Mouse (Mus musculus): Measurements from ENCODE around the gene Shcbp1l. TPM values are rescaled to one million over a fixed set of nuclear protein-coding genes. Genes with fewer than 3 reads are reported as not detected.

Shcbp1l gene
- polyA plus RNA-seq, 2 experiments: 0.32 to 1.5 TPM

DNA sequence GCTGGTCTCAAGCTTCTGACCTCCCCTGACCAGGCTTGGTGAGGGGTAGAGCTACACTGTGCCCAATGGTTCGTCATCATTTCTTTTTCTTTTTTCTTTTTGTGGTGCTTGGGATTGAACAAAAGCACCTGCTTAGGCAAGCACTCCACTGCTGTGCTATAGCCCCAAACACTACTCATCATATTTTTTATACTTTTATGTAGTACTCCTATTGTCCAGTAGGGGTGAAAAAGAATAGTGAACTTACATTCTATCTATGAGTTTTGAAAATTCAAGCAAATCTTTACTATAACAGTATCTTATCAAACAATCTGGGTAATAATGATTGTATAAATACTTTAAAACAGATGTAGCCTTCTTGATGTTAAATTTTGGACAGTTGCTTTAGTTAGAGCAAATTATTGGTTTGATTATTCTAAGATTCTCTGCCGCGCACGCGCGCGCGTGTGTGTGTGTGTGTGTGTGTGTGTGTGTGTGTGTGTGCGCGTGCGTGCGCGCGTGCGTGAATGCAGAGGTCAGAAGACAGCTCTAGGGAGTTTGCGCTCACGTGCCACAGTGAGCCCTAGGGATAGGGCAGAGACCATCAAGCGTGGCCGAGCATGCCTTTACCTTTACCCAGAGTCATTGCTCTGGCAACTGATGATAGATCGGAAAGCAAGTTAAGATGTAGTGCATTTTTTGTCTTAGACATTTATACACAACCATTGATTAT lies 21.3 kb downstream of the Shcbp1l start:
- WGBS: 95% methylated on average over 20 of the region's 20 CpGs

DNA sequence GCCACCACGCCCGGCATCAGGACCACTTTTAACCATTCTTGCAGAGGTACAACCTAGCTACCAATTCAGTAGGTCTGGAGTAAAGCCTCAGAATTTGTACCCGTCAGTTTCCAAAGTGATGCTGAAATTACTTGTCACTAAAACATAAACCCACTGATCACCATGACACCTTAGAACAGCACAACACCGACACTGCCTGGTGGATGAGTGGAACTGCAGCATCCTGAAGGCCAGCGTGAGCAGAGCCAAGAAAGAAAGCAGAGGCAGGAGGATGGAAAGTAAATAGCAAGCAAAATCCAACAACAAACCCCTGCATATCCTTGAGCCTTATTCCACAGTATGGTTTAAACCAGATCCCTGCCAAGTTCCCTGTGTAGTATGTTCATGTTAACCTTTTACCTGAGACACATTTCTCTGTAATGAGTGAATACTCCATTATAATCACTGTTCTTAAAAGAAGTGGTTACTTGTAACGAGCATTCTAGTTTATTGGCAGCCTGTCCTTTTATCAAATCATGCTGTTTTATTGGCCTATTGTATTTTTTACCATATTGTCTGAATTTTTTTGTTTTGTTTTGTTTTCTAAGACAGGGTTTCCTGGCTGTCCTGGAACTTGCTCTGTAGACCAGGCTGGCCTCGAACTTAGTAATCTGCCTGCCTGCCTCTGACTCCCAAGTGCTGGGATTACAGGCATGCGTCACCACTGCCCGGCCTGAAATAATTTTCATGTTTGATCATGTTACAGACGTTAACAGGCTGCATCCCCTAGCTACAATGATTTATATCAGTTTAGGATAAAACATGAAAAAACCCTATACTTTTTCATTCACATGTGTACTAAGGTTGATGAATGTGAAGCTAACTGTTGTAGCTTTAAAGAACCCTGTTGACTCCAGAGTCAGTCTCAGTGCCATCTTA lies 26.5 kb downstream of the Shcbp1l start:
- H3K36me3 ChIP-seq (ENCODE audit: control insufficient read depth, insufficient read depth, low read length): peaks cover 46% of the 10 kb centered on the region
- no peak for DNase-seq (ENCODE audit: low spot score)
- no peaks in the 10 kb centered on the region for H3K4me1 ChIP-seq (ENCODE audit: control insufficient read depth, insufficient read depth, low read length)
- no peak overlapping the region for H3K27ac ChIP-seq (replicated peaks; ENCODE audit: low read depth, low read length)
- no peaks in the 10 kb centered on the region for H3K27me3 ChIP-seq (ENCODE audit: control insufficient read depth, insufficient read depth, low read length)
- TF ChIP-seq POLR2A (IDR thresholded peaks at IDR 0.05; ENCODE audit: borderline replicate concordance, extremely low read depth, insufficient read depth, insufficient read length): no peak
- no peaks in the 10 kb centered on the region for H3K9me3 ChIP-seq (ENCODE audit: control insufficient read depth, low read length)
- ATAC-seq (ENCODE audit: low FRiP score, low read depth): peak; percentile 29; the same call in 1 of the 2 replicates
- H3K4me3 ChIP-seq (replicated peaks; ENCODE audit: low read length): no peak overlapping the region
- WGBS: 73% methylated on average over 10 of the region's 10 CpGs
- H3K4me2 ChIP-seq (replicated peaks; ENCODE audit: low read depth, low read length, severe bottlenecking): no peak overlapping the region
- no peak overlapping the region for H3K9ac ChIP-seq (ENCODE audit: low read depth, low read length, severe bottlenecking)

More for the DNA sequence above, 21.3 kb downstream of the Shcbp1l start:
- no peak for ATAC-seq (ENCODE audit: low FRiP score, low read depth)
- Histone ChIP-seq H3K4me2 (replicated peaks; ENCODE audit: low read depth, low read length, severe bottlenecking) (no peak overlapping the region), H3K9me3 (ENCODE audit: control insufficient read depth, low read length) (no peaks in the 10 kb centered on the region), H3K4me3 (replicated peaks; ENCODE audit: low read length) (no peak overlapping the region), H3K4me1 (ENCODE audit: control insufficient read depth, insufficient read depth, low read length) (no peaks in the 10 kb centered on the region), H3K27me3 (ENCODE audit: control insufficient read depth, insufficient read depth, low read length) (no peaks in the 10 kb centered on the region), H3K27ac (replicated peaks; ENCODE audit: low read depth, low read length) (no peak overlapping the region), H3K36me3 (ENCODE audit: control insufficient read depth, insufficient read depth, low read length) (0 out of 2 replicates have a peak, but pooled peaks cover 10% of the 10 kb centered on the region), H3K9ac (ENCODE audit: low read depth, low read length, severe bottlenecking) (no peak overlapping the region)
- TF ChIP-seq POLR2A (IDR thresholded peaks at IDR 0.05; ENCODE audit: borderline replicate concordance, extremely low read depth, insufficient read depth, insufficient read length): no peak
- DNase-seq (ENCODE audit: low spot score): no peak

DNA sequence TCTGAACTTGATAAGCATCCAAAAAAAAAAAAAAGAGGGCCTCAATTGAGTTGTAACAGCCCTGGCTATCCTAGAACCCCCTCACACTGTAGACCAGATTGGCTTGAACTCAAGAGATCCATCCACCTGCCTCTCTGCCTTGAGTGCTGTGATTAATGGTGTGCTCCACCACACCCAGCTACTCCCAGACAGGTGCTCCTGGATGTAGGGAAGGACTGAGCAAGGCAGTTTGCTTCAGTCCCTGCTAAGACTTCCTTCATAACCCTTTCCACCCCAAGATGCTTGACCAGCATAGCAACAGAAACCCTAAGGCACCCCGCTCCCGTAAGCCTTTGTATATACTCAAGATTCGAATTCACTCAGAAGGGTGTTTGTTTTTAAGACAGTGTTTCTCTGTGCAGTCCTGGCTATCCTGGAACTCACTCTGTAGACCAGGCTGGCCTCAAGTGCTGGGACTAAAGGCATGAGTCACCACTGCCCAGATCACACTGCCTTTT lies 28.2 kb downstream of the Shcbp1l start:
- Histone ChIP-seq H3K9me3 (ENCODE audit: control insufficient read depth, low read length) (no peaks in the 10 kb centered on the region), H3K27me3 (ENCODE audit: control insufficient read depth, insufficient read depth, low read length) (no peaks in the 10 kb centered on the region), H3K4me3 (replicated peaks; ENCODE audit: low read length) (no peak overlapping the region), H3K9ac (ENCODE audit: low read depth, low read length, severe bottlenecking) (no peak overlapping the region), H3K27ac (replicated peaks; ENCODE audit: low read depth, low read length) (no peak overlapping the region), H3K36me3 (ENCODE audit: control insufficient read depth, insufficient read depth, low read length) (peaks cover 61% of the 10 kb centered on the region), H3K4me2 (replicated peaks; ENCODE audit: low read depth, low read length, severe bottlenecking) (no peak overlapping the region), H3K4me1 (ENCODE audit: control insufficient read depth, insufficient read depth, low read length) (no peaks in the 10 kb centered on the region)
- no peak for TF ChIP-seq POLR2A (IDR thresholded peaks at IDR 0.05; ENCODE audit: borderline replicate concordance, extremely low read depth, insufficient read depth, insufficient read length)
- DNase-seq (ENCODE audit: low spot score): no peak
- no peak for ATAC-seq (ENCODE audit: low FRiP score, low read depth)
- WGBS: 89% methylated on average over 3 of the region's 3 CpGs

DNA sequence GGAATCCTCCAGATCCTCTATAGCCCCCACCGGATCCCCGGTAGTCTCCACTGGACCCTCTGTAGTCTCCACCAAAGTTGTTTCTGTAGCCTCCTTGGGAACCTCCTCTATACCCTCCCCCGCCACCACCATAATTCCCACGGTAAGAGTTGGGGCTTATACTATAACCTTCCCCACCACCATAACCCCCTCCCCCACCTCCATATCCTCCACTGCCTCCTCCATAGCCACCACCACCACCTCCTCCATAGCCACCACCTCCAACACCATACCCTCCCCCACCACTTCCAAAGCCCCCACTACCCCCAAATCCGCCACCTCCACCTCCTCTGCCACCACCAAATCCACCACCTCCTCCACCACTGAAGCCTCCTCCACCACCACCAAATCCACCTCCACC lies 31.2 kb downstream of the Shcbp1l start:
- H3K4me3 ChIP-seq (replicated peaks; ENCODE audit: low read length): no peak overlapping the region
- DNase-seq (ENCODE audit: low spot score) (no peak), ATAC-seq (ENCODE audit: low FRiP score, low read depth) (no peak)
- H3K27ac ChIP-seq (replicated peaks; ENCODE audit: low read depth, low read length): no peak overlapping the region
- peaks cover 80% of the 10 kb centered on the region for H3K36me3 ChIP-seq (ENCODE audit: control insufficient read depth, insufficient read depth, low read length)
- H3K27me3 ChIP-seq (ENCODE audit: control insufficient read depth, insufficient read depth, low read length): no peaks in the 10 kb centered on the region
- 89% methylated on average over 5 of the region's 5 CpGs for WGBS
- H3K4me1 ChIP-seq (ENCODE audit: control insufficient read depth, insufficient read depth, low read length): no peaks in the 10 kb centered on the region
- H3K9me3 ChIP-seq (ENCODE audit: control insufficient read depth, low read length): no peaks in the 10 kb centered on the region
- no peak overlapping the region for H3K9ac ChIP-seq (ENCODE audit: low read depth, low read length, severe bottlenecking)
- no peak for TF ChIP-seq POLR2A (IDR thresholded peaks at IDR 0.05; ENCODE audit: borderline replicate concordance, extremely low read depth, insufficient read depth, insufficient read length)
- H3K4me2 ChIP-seq (replicated peaks; ENCODE audit: low read depth, low read length, severe bottlenecking): no peak overlapping the region

DNA sequence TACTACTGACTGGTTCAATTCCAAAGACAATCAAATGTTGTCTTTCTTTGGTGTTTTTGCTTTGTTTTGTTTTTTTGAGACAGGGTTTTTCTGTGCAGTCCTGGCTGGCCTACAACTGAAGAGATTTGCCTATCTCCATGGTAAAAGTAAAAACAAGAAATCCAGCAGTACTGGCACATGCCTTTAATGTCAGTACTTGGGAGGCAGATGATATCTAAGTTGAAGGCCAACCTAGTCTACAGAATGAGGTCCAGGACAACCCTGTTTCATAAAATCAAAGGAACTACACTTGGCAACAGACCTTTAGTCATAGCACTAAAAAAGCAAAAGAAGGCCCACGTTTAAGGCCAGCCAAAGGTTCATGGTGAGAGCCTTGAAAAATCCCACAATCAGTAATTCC lies 36.8 kb downstream of the Shcbp1l start:
- no peak overlapping the region for H3K4me3 ChIP-seq (replicated peaks; ENCODE audit: low read length)
- H3K4me2 ChIP-seq (replicated peaks; ENCODE audit: low read depth, low read length, severe bottlenecking): no peak overlapping the region
- no peaks in the 10 kb centered on the region for H3K27me3 ChIP-seq (ENCODE audit: control insufficient read depth, insufficient read depth, low read length)
- no peak overlapping the region for H3K9ac ChIP-seq (ENCODE audit: low read depth, low read length, severe bottlenecking)
- DNase-seq (ENCODE audit: low spot score): no peak
- no peak for ATAC-seq (ENCODE audit: low FRiP score, low read depth)
- peaks cover 92% of the 10 kb centered on the region for H3K36me3 ChIP-seq (ENCODE audit: control insufficient read depth, insufficient read depth, low read length)
- WGBS: 90% methylated on average over 1 of the region's 1 CpGs
- no peak for TF ChIP-seq POLR2A (IDR thresholded peaks at IDR 0.05; ENCODE audit: borderline replicate concordance, extremely low read depth, insufficient read depth, insufficient read length)
- no peaks in the 10 kb centered on the region for H3K4me1 ChIP-seq (ENCODE audit: control insufficient read depth, insufficient read depth, low read length)
- H3K9me3 ChIP-seq (ENCODE audit: control insufficient read depth, low read length): no peaks in the 10 kb centered on the region
- H3K27ac ChIP-seq (replicated peaks; ENCODE audit: low read depth, low read length): no peak overlapping the region
